Comparison of ENCODE assay signal across 8 mouse cellular contexts in genomic region chr12:70347202-70347841, GRCm38 (mm10). TPM values are rescaled to one million over a fixed set of nuclear protein-coding genes. Genes with fewer than 3 reads are reported as not detected.
DNase-seq lines count a peak whose midpoint lies in the region; ATAC-seq lines count a peak whose summit lies in the region.

Gene Trim9 (minus strand): TSS chr12:70347614.

- H3K36me3 ChIP-seq in hindbrain, embryonic 14.5 days (replicated peaks; ENCODE audit: control insufficient read depth, insufficient read depth), result no peaks in the 10 kb centered on the region

- H3K4me3 ChIP-seq in hindbrain, embryonic 14.5 days (replicated peaks; ENCODE audit: low read length), result peak within 1 kb of the TSS; percentile 85

- peak; percentile 97 for ATAC-seq in hindbrain, embryonic 14.5 days (ENCODE audit: low FRiP score)

- H3K4me1 ChIP-seq in hindbrain, embryonic 14.5 days (replicated peaks; ENCODE audit: control insufficient read depth, insufficient read depth, low read length), result peaks cover 19% of the 10 kb centered on the region

- H3K9me3 ChIP-seq in hindbrain, embryonic 14.5 days (ENCODE audit: control insufficient read depth, low read length), result no peaks in the 10 kb centered on the region

- peak within 1 kb of the TSS; percentile 96 for H3K27ac ChIP-seq in hindbrain, embryonic 14.5 days

- 1% methylated on average over 46 of the region's 50 CpGs for WGBS in hindbrain, embryonic 14.5 days

- peak within 1 kb of the TSS; percentile 66 for H3K4me2 ChIP-seq in hindbrain, embryonic 14.5 days (replicated peaks)

- no peaks in the 10 kb centered on the region for H3K27me3 ChIP-seq in hindbrain, embryonic 14.5 days (ENCODE audit: control insufficient read depth, insufficient read depth, low read length)

- peak; percentile 74 for DNase-seq in T-cell, adult 2 months (ENCODE audit: low spot score)
- DNase-seq in cerebellum, postnatal 25 days, result peak; percentile 99
- peak; percentile 95 for DNase-seq in frontal cortex, postnatal 25 days (ENCODE audit: low spot score in 2 of 2)
- peak; percentile 97 for DNase-seq in hindbrain, embryonic 14.5 days (ENCODE audit: low spot score)
- peak; percentile 92 to 97 for DNase-seq in layer of hippocampus, postnatal 25 days (ENCODE audit: extremely low spot score in 1 of 2, low spot score in 1 of 2)
- DNase-seq in lung, postnatal 14 days, result peak; percentile 94
- peak; percentile 99 for DNase-seq in retina, postnatal 1 day
- DNase-seq in thymus, postnatal 4 days, result peak; percentile 89

- H3K9ac ChIP-seq in hindbrain, embryonic 14.5 days, result peak within 1 kb of the TSS; percentile 90

RNA-seq across cellular contexts. Expression of gene Trim9, which starts in this region (rescaled TPM):
- polyA plus RNA-seq in hindbrain, embryonic 14.5 days (2014; fragmentation: Nextera tagmentation; extraction: Ambion mirVana), result 77.8 and 94.9 TPM in 2 replicates
- total RNA-seq in layer of hippocampus, postnatal 25 days (2021), result 100 to 1,000 TPM; 295 to 339 TPM

Comparison
In these comparisons a context has a peak if more than half of its experiments do, and no peak if none do; other contexts are left out.
1. Peak in every context shown above with its lines: DNase-seq, ATAC-seq, H3K4me3 ChIP-seq and H3K27ac ChIP-seq.